Mouse (Mus musculus): ENCODE results near the gene Tor1a. TPM values are rescaled to one million over a fixed set of nuclear protein-coding genes. Genes with fewer than 3 reads are reported as not detected.
A peak's percentile ranks its signal among the peaks of the same experiment; 100 is the strongest.
"Not testable (repeated sequence)": the region's sequence is repeated elsewhere in the genome, so short reads cannot be mapped to it uniquely, and the experiment has no call there.

The Tor1a gene
- polyA plus RNA-seq, 1 experiment from 2014 or later: 106 TPM

DNA sequence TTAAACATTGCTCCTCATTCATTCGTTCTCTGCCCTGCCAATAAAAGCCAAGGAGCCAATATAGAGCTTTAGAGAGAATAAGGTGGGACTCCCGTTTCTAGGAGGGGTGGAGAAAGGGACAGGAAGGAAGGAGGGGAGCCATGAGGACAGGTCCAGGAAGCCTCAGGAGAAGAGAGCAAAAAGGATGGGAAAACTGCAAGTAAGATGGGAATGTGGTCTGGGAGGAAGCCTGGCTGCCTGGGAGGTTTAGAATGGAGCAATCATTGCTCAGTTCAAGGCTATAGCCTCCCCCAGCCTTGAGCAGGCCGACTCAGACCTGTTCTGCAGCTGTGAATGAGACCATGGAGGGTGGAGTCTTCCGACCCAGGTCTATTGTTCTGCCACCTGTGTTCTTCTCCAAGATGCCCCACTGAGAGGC is 29.1 kb downstream of the Tor1a start:
- Histone ChIP-seq H3K27ac (ENCODE audit: low read length) (no peak overlapping the region), H3K4me1 (ENCODE audit: control insufficient read depth, insufficient read depth, low read length) (no peaks in the 10 kb centered on the region), H3K36me3 (ENCODE audit: control insufficient read depth, insufficient read depth, low read length) (no peaks in the 10 kb centered on the region), H3K4me2 (ENCODE audit: low read length) (no peak overlapping the region), H3K4me3 (ENCODE audit: low read depth, low read length) (no peak overlapping the region), H3K9me3 (replicated peaks; ENCODE audit: control insufficient read depth, low read length, poor library complexity, severe bottlenecking) (no peaks in the 10 kb centered on the region), H3K9ac (ENCODE audit: low read depth, low read length) (no peak overlapping the region), H3K27me3 (ENCODE audit: control insufficient read depth, insufficient read depth, low read depth, low read length) (no peaks in the 10 kb centered on the region)
- 58% methylated on average over 4 of the region's 4 CpGs for WGBS
- no peak for ATAC-seq

DNA sequence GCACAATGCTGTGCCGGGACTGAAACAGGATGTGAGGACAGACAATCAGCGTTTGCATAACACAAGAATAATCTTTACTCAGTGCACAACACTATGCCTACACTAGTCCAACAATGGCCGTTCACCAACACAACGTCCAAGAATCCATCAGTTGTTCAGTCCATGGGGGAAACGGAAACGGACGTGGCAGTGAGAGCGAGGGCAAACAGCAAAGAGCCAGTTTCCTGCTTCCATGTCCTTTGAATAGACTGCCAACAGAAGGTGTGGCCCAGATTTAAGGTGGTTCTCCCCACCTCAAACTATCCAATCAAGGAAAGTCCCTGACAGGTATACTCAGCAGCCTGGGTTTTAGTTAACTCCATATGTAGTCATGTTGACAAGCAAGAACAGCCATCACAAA is 30.0 kb downstream of the Tor1a start:
- Histone ChIP-seq H3K4me2 (ENCODE audit: low read length) (no peak overlapping the region), H3K9ac (ENCODE audit: low read depth, low read length) (no peak overlapping the region), H3K27ac (ENCODE audit: low read length) (no peak overlapping the region), H3K9me3 (replicated peaks; ENCODE audit: control insufficient read depth, low read length, poor library complexity, severe bottlenecking) (no peaks in the 10 kb centered on the region), H3K27me3 (ENCODE audit: control insufficient read depth, insufficient read depth, low read depth, low read length) (no peaks in the 10 kb centered on the region), H3K4me1 (ENCODE audit: control insufficient read depth, insufficient read depth, low read length) (no peaks in the 10 kb centered on the region), H3K4me3 (ENCODE audit: low read depth, low read length) (no peak overlapping the region), H3K36me3 (ENCODE audit: control insufficient read depth, insufficient read depth, low read length) (no peaks in the 10 kb centered on the region)
- 86% methylated on average over 8 of the region's 8 CpGs for WGBS
- ATAC-seq: no peak

GRCm38 (mm10) chr2:30936808-30937207 is 30.9 kb downstream of the Tor1a start:
- no peaks in the 10 kb centered on the region for H3K4me1 ChIP-seq (ENCODE audit: control insufficient read depth, insufficient read depth, low read length)
- no peaks in the 10 kb centered on the region for H3K9me3 ChIP-seq (replicated peaks; ENCODE audit: control insufficient read depth, low read length, poor library complexity, severe bottlenecking)
- H3K36me3 ChIP-seq (ENCODE audit: control insufficient read depth, insufficient read depth, low read length): no peaks in the 10 kb centered on the region
- H3K27me3 ChIP-seq (ENCODE audit: control insufficient read depth, insufficient read depth, low read depth, low read length): no peaks in the 10 kb centered on the region
- 68% methylated on average over 3 of the region's 3 CpGs for WGBS
- no peak overlapping the region for H3K4me2 ChIP-seq (ENCODE audit: low read length)
- H3K4me3 ChIP-seq (ENCODE audit: low read depth, low read length): no peak overlapping the region
- H3K9ac ChIP-seq (ENCODE audit: low read depth, low read length): no peak overlapping the region
- ATAC-seq: no peak
- no peak overlapping the region for H3K27ac ChIP-seq (ENCODE audit: low read length)

GRCm38 (mm10) chr2:30933917-30934450 is 33.7 kb downstream of the Tor1a start:
- no peak overlapping the region for H3K4me2 ChIP-seq (ENCODE audit: low read length)
- no peak overlapping the region for H3K4me3 ChIP-seq (ENCODE audit: low read depth, low read length)
- no peak overlapping the region for H3K9ac ChIP-seq (ENCODE audit: low read depth, low read length)
- no peak for ATAC-seq
- H3K27ac ChIP-seq (ENCODE audit: low read length): no peak overlapping the region
- H3K27me3 ChIP-seq (ENCODE audit: control insufficient read depth, insufficient read depth, low read depth, low read length): no peaks in the 10 kb centered on the region
- no peaks in the 10 kb centered on the region for H3K36me3 ChIP-seq (ENCODE audit: control insufficient read depth, insufficient read depth, low read length)
- WGBS: 23% methylated on average over 7 of the region's 7 CpGs
- peaks cover 7% of the 10 kb centered on the region for H3K4me1 ChIP-seq (ENCODE audit: control insufficient read depth, insufficient read depth, low read length)
- H3K9me3 ChIP-seq (replicated peaks; ENCODE audit: control insufficient read depth, low read length, poor library complexity, severe bottlenecking): no peaks in the 10 kb centered on the region

DNA sequence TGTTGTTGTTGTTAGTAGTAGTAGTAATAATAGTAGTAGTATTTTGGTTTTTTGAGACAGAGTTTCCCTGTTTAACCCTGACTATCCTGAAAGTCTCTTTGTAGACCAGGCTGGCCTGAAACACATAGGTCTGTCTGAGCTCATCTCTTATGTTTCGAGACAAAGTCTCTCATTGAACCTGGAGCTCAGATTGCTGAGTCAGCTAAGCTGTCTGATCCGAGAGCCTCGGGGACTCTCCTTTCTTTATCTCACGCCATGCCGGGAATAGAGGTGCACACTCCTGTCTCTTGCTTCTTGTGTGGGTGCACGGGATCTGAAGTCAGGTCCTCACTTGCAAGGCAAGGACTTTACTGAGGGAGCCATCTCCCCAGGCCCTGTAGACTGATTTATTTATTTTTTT is 34.7 kb downstream of the Tor1a start:
- Histone ChIP-seq H3K36me3 (ENCODE audit: control insufficient read depth, insufficient read depth, low read length) (no peaks in the 10 kb centered on the region), H3K4me3 (ENCODE audit: low read depth, low read length) (no peak overlapping the region), H3K27me3 (ENCODE audit: control insufficient read depth, insufficient read depth, low read depth, low read length) (no peaks in the 10 kb centered on the region), H3K9ac (ENCODE audit: low read depth, low read length) (no peak overlapping the region), H3K4me2 (ENCODE audit: low read length) (no peak overlapping the region), H3K4me1 (ENCODE audit: control insufficient read depth, insufficient read depth, low read length) (peaks cover 7% of the 10 kb centered on the region), H3K27ac (ENCODE audit: low read length) (no peak overlapping the region), H3K9me3 (replicated peaks; ENCODE audit: control insufficient read depth, low read length, poor library complexity, severe bottlenecking) (no peaks in the 10 kb centered on the region)
- WGBS: 48% methylated on average over 6 of the region's 6 CpGs
- ATAC-seq: no peak

DNA sequence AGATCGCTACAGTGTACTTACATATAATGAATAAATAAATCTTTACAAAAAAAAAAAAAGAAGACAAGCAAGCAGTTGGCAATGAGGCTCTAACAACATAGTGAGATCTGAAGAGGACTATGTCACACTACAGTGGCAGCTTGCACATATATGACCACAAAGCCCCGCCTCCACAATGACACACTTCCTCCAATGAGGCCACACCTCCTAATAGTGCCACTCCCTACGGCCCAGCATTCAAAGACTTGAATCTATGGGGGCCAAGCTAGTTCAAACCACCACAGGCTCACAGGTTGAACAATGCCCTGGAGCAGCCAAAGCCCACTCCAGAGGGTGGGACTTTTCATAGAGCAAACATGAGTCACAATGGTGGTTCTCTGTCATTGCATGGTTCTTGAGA is 35.8 kb downstream of the Tor1a start:
- Histone ChIP-seq H3K9me3 (replicated peaks; ENCODE audit: control insufficient read depth, low read length, poor library complexity, severe bottlenecking) (no peaks in the 10 kb centered on the region), H3K27me3 (ENCODE audit: control insufficient read depth, insufficient read depth, low read depth, low read length) (no peaks in the 10 kb centered on the region), H3K36me3 (ENCODE audit: control insufficient read depth, insufficient read depth, low read length) (no peaks in the 10 kb centered on the region), H3K4me1 (ENCODE audit: control insufficient read depth, insufficient read depth, low read length) (peaks cover 7% of the 10 kb centered on the region), H3K4me2 (ENCODE audit: low read length) (no peak overlapping the region), H3K9ac (ENCODE audit: low read depth, low read length) (no peak overlapping the region), H3K27ac (ENCODE audit: low read length) (no peak overlapping the region), H3K4me3 (ENCODE audit: low read depth, low read length) (no peak overlapping the region)
- 82% methylated on average over 3 of the region's 3 CpGs for WGBS
- ATAC-seq: no peak

DNA sequence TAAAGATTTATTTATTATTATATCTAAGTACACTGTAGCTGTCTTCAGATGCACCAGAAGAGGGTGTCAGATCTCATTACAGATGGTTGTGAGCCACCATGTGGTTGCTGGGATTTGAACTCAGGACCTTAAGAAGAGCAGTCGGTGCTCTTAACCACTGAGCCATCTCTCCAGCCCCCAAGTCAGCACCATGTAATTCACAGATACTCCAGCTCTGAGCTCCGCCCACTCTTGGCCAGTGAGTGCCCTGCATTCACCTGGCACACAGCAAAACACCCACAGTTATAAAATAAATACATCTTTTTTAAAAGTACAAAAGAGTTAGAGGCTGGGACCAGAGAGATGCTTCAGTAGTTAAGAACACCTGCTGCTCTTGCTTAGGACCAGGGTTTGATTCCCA is 36.9 kb downstream of the Tor1a start:
- not testable (repeated sequence) for H3K4me1 ChIP-seq (ENCODE audit: control insufficient read depth, insufficient read depth, low read length); H3K4me2 ChIP-seq (ENCODE audit: low read length); H3K27me3 ChIP-seq (ENCODE audit: control insufficient read depth, insufficient read depth, low read depth, low read length); H3K9ac ChIP-seq (ENCODE audit: low read depth, low read length); H3K36me3 ChIP-seq (ENCODE audit: control insufficient read depth, insufficient read depth, low read length); ATAC-seq; H3K9me3 ChIP-seq (replicated peaks; ENCODE audit: control insufficient read depth, low read length, poor library complexity, severe bottlenecking); H3K4me3 ChIP-seq (ENCODE audit: low read depth, low read length); H3K27ac ChIP-seq (ENCODE audit: low read length)
- 90% methylated on average over 2 of the region's 2 CpGs for WGBS

GRCm38 (mm10) chr2:30929483-30930045 is 38.2 kb downstream of the Tor1a start, which contains the start of gene Ptges:
Ptges (minus strand) TSS chr2:30929863.
- peak within 1 kb of the TSS; percentile 37 for H3K4me3 ChIP-seq (ENCODE audit: low read depth, low read length)
- H3K4me1 ChIP-seq (ENCODE audit: control insufficient read depth, insufficient read depth, low read length): peaks cover 7% of the 10 kb centered on the region
- WGBS: 2% methylated on average over 23 of the region's 23 CpGs
- peak within 1 kb of the TSS; percentile 72 for H3K9ac ChIP-seq (ENCODE audit: low read depth, low read length)
- H3K36me3 ChIP-seq (ENCODE audit: control insufficient read depth, insufficient read depth, low read length): no peaks in the 10 kb centered on the region
- no peaks in the 10 kb centered on the region for H3K9me3 ChIP-seq (replicated peaks; ENCODE audit: control insufficient read depth, low read length, poor library complexity, severe bottlenecking)
- ATAC-seq: peak; percentile 82
- H3K27me3 ChIP-seq (ENCODE audit: control insufficient read depth, insufficient read depth, low read depth, low read length): no peaks in the 10 kb centered on the region
- peak within 1 kb of the TSS; percentile 83 for H3K4me2 ChIP-seq (ENCODE audit: low read length)
- H3K27ac ChIP-seq (ENCODE audit: low read length): peak within 1 kb of the TSS; percentile 71

DNA sequence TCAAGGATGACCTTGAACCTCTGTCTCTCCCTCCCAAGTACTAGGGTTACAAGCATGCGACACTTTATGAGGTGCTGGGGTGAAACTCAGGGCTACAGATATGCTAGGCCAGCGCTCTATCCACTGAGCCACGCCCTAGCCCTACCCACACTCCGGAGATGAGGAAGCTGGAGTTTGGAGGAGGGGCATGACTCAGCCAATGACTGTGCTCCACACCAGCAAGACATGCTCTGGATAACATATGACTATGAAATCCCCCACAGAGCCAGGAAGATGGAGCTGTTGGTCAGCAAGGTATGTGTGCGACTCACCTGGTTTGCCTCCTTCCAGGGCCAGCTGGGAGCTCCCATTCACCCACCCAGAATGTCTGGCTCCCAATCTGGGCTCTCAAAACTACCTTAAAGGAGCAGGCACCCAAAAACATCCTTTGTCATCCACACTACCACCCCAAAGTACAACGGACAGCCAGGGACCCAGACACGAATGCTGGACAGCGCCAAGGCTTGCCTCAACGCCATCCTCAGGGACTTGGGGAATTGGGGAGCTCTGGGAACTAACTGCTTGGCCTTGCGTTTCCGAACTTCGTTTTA is 38.7 kb downstream of the Tor1a start:
- 0 out of 2 replicates have a peak, but pooled peaks have one; percentile 40 for ATAC-seq
- Histone ChIP-seq H3K9me3 (replicated peaks; ENCODE audit: control insufficient read depth, low read length, poor library complexity, severe bottlenecking) (no peaks in the 10 kb centered on the region), H3K9ac (ENCODE audit: low read depth, low read length) (peak overlapping the region; percentile 72; the same call in 1 of the 2 replicates), H3K36me3 (ENCODE audit: control insufficient read depth, insufficient read depth, low read length) (no peaks in the 10 kb centered on the region), H3K27me3 (ENCODE audit: control insufficient read depth, insufficient read depth, low read depth, low read length) (no peaks in the 10 kb centered on the region), H3K4me1 (ENCODE audit: control insufficient read depth, insufficient read depth, low read length) (peaks cover 7% of the 10 kb centered on the region), H3K4me3 (ENCODE audit: low read depth, low read length) (peak overlapping the region; percentile 37), H3K4me2 (ENCODE audit: low read length) (peak overlapping the region; percentile 83), H3K27ac (ENCODE audit: low read length) (peak overlapping the region; percentile 71)
- WGBS: 33% methylated on average over 12 of the region's 12 CpGs

Data from midbrain, embryonic 16.5 days (tissue).